Mouse (Mus musculus) cortical plate, adult 2 months (tissue): ENCODE measurements around the gene Stil. TPM values are rescaled to one million over a fixed set of nuclear protein-coding genes. Genes with fewer than 3 reads are reported as not detected.
A peak's percentile ranks its signal among the peaks of the same experiment; 100 is the strongest.

Source experiments
- H3K27ac ChIP-seq: fragments of 200-500 bp; 2 replicates; pipeline ENCODE4 v1.5.1; 2012; ENCODE audit warnings: low read length, control low read depth, inconsistent platforms; ENCODE audit not compliant: insufficient read depth
- H3K4me1 ChIP-seq: fragments of 200-500 bp; 2 replicates; pipeline ENCODE4 v1.6.1; 2011; ENCODE audit warnings: low read length; ENCODE audit not compliant: control insufficient read depth, insufficient read depth
- H3K4me3 ChIP-seq: fragments of 200-500 bp; 2 replicates; pipeline ENCODE4 v1.5.1; 2011; ENCODE audit warnings: mild to moderate bottlenecking, low read length, control low read depth; ENCODE audit not compliant: insufficient read depth
- CTCF ChIP-seq: fragments of 200-500 bp; IDR thresholded peaks from 2 replicates; pipeline ENCODE4 v1.5.1; 2011; ENCODE audit warnings: mild to moderate bottlenecking, control low read depth, low read length; ENCODE audit not compliant: insufficient read depth; ENCODE audit errors: extremely low read depth
- POLR2A ChIP-seq: fragments of 200-500 bp; IDR thresholded peaks from 2 replicates; pipeline ENCODE4 v1.6.1; 2011; ENCODE audit warnings: mild to moderate bottlenecking, low read length, control low read depth; ENCODE audit not compliant: insufficient read depth; ENCODE audit errors: extremely low read depth
- polyA plus RNA-seq: library from polyadenylated mRNA; depleted of rRNA; stranded (reverse); fragments of >200 nt; gene quantifications from 2 replicates; pipeline ENCODE4 v1.2.3, GENCODE M21; 2012

The Stil gene
- polyA plus RNA-seq, 1 experiment = 0.58 TPM

DNA sequence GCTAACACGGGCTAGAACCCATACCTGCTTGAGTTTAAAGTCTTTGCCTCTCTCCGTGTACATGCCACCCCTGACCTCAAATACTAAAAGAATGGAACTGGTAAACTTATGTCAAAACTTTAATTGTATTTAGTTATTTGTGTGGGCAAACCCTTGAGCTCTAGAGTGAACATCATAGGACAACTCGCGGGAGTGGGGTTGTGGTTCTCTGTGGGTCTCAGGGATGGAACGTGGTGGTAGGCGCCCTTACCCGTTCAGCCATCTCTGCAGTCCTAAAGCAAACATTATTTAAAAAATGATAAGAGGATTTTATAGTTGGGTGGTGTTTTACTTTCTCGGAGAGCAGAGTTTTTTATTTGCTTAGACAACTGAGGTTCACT, 13.8 kb upstream of the Stil start:
- TF ChIP-seq CTCF (no peak), POLR2A (no peak)
- Histone ChIP-seq H3K4me3 (peak overlapping the region; percentile 59), H3K4me1 (peaks cover 2% of the 10 kb centered on the region), H3K27ac (peak overlapping the region; percentile 100; the same call in 1 of the 2 replicates)

DNA sequence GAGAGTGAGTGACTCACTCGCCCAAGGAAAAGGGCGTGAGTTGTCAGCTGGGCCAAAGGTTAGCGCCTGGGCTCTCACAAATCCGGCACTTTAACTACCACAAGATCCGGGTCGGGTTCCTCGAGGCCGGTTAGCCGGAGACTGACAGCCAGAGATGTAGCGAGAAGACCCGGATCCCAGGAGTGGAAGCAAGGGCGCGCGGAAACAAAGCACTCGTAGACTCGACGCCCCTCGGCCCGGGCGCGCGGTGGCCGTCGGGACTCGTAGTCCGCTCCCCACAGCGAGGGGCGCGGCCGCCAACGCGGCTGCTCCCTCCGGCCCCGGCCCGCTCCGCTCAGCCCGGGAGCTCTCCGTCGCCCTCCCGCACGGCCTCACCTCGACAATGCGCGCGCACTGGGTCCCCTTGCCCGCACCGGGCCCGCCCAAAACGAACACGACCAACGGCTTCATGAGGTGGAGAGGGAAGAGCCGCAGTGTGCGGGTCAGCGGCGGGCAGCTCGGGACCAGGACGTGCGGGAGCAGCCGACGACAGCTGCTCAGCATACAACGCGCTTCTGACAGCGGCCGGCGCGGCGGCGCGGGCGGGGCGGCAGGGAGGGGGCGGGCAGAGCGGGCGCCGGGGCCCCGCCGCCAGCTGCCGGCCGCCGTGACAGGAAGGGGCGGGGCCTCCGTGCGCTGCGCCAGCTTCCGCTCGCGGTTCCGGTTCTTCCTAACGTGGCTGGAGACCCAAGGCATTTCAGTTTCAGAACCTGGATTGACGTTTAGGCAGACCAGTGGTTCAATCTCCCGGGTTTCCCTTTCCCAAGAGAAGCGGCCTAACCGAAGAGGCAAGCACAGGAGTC, 13.1 kb upstream of the Stil start, which contains the start of gene Cmpk1:
Gene Cmpk1, minus strand, starts transcription at position 651 of the 842 bp plus-strand sequence.
- peak within 1 kb of the TSS; percentile 100 for H3K27ac ChIP-seq
- peak within 1 kb of the TSS; percentile 59 for H3K4me3 ChIP-seq
- TF ChIP-seq CTCF (no peak), POLR2A (peak; percentile 80)
- H3K4me1 ChIP-seq = peaks cover 2% of the 10 kb centered on the region

DNA sequence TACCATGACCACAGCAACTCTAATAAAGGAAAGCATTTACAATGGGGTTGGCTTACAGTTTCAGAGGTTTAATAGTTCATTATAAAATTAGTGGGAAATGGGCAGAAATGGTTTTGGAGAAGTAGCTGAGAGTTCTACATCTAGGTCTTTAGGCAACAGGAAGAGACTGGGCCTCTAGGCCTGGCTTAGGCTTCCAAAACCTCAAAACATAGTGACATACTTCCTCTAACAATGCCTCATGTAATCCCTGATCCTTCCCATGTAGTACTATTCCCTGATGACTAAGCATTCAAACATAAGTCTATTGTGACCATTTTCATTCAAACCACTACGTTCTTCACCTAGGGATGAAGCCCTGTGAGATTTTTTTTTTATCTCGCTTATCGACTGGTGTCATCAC, 5.7 kb upstream of the Stil start:
- H3K27ac ChIP-seq = no peak overlapping the region
- no peak for TF ChIP-seq POLR2A
- TF ChIP-seq CTCF = no peak
- no peaks in the 10 kb centered on the region for H3K4me1 ChIP-seq
- H3K4me3 ChIP-seq = no peak overlapping the region

DNA sequence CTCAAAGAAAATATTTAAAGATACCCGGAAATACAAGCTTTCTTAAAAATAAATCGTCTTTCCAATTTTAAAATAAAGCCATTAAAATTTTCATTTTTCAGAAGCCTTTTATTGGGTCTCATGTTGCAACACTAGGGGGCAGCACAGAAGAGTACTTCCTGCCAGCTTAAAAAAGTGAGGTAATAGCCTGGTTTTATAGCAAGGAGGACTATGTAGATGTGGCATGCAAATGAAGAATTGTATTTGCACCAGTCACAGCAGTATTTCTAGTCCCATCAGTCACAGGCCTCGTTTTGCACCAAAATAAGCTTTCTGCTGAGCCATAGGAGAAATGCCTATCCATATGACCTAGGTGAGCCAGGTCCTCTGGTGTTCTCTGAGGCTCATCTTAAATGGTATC, 2.9 kb upstream of the Stil start:
- H3K27ac ChIP-seq = no peak overlapping the region
- H3K4me1 ChIP-seq = no peaks in the 10 kb centered on the region
- H3K4me3 ChIP-seq = no peak overlapping the region
- TF ChIP-seq CTCF (no peak), POLR2A (no peak)

DNA sequence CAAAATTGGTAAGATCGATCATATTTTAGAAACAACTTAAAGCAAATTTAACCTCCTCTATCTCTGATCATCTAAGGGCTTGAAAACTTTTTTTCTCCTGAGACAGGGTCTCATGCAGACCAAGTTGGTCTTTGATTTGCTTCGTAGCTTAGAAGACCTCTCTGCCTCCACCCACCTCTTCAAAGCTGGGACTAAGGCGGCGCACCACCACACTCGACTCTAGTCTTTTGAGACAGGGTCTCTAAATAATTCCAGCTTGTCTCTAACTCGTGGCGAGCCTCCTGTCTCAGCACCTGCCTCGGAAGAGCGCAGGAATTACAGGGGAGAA, 550 bp upstream of the Stil start:
- H3K27ac ChIP-seq = peak overlapping the region; percentile 79
- peak overlapping the region; percentile 47 for H3K4me3 ChIP-seq
- no peak for TF ChIP-seq CTCF
- TF ChIP-seq POLR2A = no peak
- no peaks in the 10 kb centered on the region for H3K4me1 ChIP-seq

DNA sequence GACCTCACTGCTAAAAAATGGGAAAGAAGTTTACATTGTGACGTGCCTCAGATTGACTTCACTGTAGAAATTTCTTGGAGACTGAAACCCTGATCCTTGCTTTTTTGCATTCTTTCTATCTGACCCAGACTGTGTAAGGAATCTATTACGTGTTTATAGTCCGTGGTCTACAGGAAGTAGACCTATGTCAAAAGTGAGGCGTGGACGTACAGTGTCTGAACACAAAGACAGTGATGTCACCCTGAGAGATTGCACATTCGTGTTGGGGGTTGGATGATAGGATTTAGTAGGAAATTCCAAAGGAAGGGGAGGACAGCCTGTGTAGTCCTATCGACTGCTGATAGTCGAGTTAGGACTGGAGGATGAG, 453 bp downstream of the Stil start:
- no peak overlapping the region for H3K27ac ChIP-seq
- H3K4me3 ChIP-seq = peak overlapping the region; percentile 47
- H3K4me1 ChIP-seq = no peaks in the 10 kb centered on the region
- TF ChIP-seq CTCF (no peak), POLR2A (no peak)

DNA sequence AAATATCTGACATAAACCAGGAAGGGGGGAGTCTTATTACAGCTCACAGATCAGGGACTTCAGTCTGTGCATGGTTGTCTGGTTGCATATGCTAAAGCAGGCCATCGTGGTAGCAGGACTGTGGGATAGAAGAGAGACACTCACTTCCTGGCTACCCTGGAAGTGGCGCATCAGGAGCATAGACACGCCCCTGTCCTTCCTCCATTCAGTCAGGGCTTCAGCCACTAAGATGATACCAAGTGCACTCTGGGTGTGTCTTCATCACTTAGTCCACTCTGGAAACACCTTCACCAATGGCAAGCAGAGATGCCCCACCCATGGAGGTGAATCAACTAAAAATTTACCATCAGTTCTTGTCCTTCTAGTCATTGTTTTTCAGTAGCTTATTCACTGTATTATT, 14.3 kb downstream of the Stil start:
- no peak for TF ChIP-seq POLR2A
- no peak for TF ChIP-seq CTCF
- no peak overlapping the region for H3K4me3 ChIP-seq
- H3K4me1 ChIP-seq = no peaks in the 10 kb centered on the region
- no peak overlapping the region for H3K27ac ChIP-seq

DNA sequence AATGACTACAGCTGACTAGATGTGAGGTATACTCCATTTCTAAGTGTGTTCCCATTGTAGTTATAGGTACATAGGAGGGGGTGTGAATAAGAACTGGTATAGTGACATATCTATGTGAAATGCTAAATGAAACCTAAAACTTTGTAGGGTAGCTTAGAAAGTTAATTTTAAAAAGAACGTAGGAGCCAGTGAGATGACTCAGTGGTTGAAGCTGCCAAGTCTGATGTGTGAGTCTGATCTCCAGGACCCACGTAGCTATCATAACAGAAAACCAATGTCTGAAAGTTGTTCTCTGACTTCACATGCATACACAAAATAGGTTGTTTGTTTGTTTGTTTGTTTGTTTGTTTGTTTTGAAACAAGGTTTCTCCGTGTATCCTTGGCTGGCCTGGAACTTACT, 20.0 kb downstream of the Stil start:
- Histone ChIP-seq H3K4me1 (no peaks in the 10 kb centered on the region; the same call in 1 of the 2 replicates), H3K27ac (no peak overlapping the region), H3K4me3 (no peak overlapping the region)
- no peak for TF ChIP-seq POLR2A
- TF ChIP-seq CTCF = no peak

DNA sequence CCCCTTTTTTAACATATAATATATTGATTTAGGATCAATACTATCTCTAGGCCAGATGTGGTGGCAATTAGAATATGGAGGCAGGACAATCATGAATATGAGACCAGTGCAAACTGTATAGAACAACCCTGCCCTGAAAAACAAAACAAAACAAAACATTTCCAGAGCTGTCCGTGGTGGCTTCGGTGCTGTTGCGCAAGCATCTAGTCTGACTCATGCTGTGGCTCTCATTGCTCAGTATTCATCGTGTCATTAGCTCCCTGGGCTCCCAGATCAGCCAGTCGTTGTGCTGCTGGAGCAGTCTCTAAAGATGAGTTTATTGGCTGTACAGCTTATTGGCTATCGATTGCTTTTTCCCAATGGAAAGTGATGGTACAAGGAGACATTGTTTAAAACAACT, 35.1 kb downstream of the Stil start:
- no peak for TF ChIP-seq CTCF
- no peak for TF ChIP-seq POLR2A
- no peaks in the 10 kb centered on the region for H3K4me1 ChIP-seq
- no peak overlapping the region for H3K27ac ChIP-seq
- H3K4me3 ChIP-seq = no peak overlapping the region

DNA sequence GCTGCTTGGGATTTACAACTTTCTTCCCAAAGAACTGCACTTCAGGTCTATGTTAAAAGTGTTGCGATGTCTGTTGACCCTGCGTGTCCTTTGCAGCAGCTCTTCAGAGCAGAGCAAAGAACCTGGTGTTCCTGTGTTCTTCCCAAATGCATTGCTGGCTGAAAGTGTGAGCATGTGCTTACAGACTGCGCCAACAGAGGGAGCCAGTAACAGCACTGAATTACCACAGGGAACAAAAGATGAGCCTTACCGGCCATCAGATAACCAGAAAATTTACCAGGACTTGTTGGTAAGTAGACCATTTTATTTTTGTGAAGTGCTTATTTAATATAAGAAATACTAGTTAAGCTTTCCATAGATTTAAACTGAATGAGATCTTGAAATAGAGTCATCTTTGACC, 38.3 kb downstream of the Stil start:
- no peak for TF ChIP-seq POLR2A
- peak; percentile 66 for TF ChIP-seq CTCF
- H3K4me3 ChIP-seq = no peak overlapping the region
- no peak overlapping the region for H3K27ac ChIP-seq
- H3K4me1 ChIP-seq = no peaks in the 10 kb centered on the region

DNA sequence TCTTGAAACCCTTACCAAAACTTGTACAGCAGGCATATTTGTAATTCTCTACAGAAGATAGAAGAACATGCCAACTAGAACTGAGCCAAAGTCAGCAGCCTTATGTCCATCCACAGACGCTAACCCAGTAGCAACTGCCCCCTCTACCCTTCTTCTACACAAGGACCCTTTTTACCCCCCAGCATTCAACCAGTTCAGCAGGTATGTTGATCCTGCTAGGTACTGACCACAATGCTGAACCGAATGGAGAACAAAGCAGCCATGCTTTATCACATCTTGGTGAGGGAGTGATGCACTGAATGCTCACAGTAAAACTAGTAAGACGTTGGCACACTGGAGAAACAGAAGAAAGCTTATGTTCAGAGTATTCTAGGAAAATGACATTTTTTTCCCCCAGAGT, 45.7 kb downstream of the Stil start:
- TF ChIP-seq POLR2A (no peak), CTCF (no peak)
- H3K27ac ChIP-seq = no peak overlapping the region
- H3K4me1 ChIP-seq = no peaks in the 10 kb centered on the region
- no peak overlapping the region for H3K4me3 ChIP-seq
